Mouse (Mus musculus): ENCODE results near the gene Cds1. TPM values are rescaled to one million over a fixed set of nuclear protein-coding genes. Genes with fewer than 3 reads are reported as not detected.

Cds1 gene
- polyA plus RNA-seq, 1 experiment from 2014 or later = 3.7 TPM

DNA sequence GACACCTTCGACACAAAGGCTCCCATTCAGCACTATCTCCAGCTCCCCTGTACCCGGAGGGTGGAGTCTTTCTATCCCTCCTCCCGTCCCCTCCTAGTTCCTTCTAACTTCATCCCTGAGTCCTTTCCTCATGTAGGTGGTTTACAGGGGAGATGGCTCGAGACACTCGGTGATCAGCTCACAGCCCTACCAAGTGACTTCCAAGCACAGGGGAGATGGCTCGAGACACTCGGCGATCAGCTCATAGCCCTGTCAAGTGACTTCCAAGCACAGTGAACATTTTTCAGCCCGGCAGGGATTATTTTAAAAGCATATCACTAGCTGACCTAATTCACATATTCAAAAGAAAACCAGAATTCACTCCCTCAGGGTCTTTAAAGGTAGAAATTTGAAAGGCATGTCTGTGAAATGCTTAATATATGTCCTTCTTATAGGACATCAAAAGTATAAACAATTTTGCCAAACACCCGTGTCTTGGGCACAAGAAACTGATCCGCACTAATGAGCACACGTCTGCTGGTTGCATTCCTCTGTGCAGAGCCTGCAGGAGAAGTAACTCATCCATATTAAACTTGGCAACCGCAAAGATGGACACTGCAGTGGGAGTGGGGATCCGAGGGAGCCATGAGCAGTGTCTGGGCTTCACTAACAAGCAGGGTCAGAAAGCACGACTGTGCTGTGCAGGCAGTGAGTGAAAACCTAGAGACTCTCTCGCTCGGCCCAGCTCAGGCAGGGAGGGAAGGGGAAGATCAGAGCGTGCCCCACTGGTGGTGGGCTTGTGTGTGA, 97.0 kb downstream of the Cds1 start:
- no peak overlapping the region for H3K4me3 ChIP-seq (replicated peaks)
- H3K9me3 ChIP-seq = no peaks in the 10 kb centered on the region
- H3K27me3 ChIP-seq = no peaks in the 10 kb centered on the region
- 89% methylated on average over 18 of the region's 18 CpGs for WGBS
- H3K27ac ChIP-seq = no peak overlapping the region
- no peak overlapping the region for H3K9ac ChIP-seq (replicated peaks)
- ATAC-seq = no peak
- no peak overlapping the region for H3K4me2 ChIP-seq (replicated peaks)
- no peaks in the 10 kb centered on the region for H3K4me1 ChIP-seq (replicated peaks)
- peaks cover 91% of the 10 kb centered on the region for H3K36me3 ChIP-seq

GRCm38 (mm10) chr5:101862651-101863050, 97.7 kb downstream of the Cds1 start:
- Histone ChIP-seq H3K4me3 (replicated peaks) (no peak overlapping the region), H3K27ac (no peak overlapping the region), H3K9me3 (no peaks in the 10 kb centered on the region), H3K36me3 (peaks cover 90% of the 10 kb centered on the region), H3K27me3 (no peaks in the 10 kb centered on the region), H3K4me1 (replicated peaks) (no peaks in the 10 kb centered on the region), H3K4me2 (replicated peaks) (no peak overlapping the region), H3K9ac (replicated peaks) (no peak overlapping the region)
- no peak for ATAC-seq
- WGBS = 86% methylated on average over 8 of the region's 8 CpGs

DNA sequence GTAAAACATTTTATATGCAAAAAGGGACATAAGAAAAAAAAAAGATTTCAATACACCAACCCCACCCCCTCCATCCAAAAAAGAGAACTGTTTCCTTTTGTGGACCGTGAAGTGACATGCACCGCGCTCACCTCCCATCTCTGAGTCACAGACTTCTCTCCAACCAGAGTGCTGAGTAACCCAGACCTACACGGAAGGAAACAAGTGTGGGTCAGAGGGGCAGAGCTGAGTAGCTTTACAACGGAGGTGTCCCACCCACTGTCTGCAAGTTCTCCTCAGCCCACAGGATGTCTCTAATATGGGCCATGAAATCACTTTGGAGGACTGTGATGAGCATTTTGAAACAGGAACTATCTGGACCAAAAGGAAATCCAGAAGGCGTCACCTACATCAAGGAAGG, 99.0 kb downstream of the Cds1 start:
- no peak for ATAC-seq
- 92% methylated on average over 6 of the region's 6 CpGs for WGBS
- Histone ChIP-seq H3K4me1 (replicated peaks) (no peaks in the 10 kb centered on the region), H3K4me3 (replicated peaks) (no peak overlapping the region), H3K4me2 (replicated peaks) (no peak overlapping the region), H3K27me3 (no peaks in the 10 kb centered on the region), H3K9me3 (no peaks in the 10 kb centered on the region), H3K36me3 (peaks cover 90% of the 10 kb centered on the region), H3K27ac (no peak overlapping the region), H3K9ac (replicated peaks) (no peak overlapping the region)

DNA sequence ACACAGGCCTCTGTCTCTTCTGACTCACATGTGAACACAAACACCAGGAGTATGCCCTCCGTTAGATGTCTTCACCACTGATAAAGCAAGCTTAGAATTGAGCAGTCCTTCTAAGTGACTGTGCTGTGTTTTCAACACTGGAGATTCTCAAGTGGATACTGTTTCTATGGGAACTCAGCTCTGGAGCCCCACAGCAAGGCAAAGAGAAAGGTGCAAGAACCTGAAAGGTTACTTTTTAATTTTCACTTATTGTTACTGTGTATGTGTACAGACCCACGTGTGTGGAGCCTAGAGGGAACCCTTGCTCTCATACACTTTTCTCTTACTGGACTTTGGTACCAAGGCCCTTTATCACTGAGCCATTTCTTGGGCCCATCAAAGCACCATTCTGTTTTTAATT, 101.8 kb downstream of the Cds1 start:
- Histone ChIP-seq H3K4me2 (replicated peaks) (no peak overlapping the region), H3K36me3 (peaks cover 94% of the 10 kb centered on the region), H3K27me3 (no peaks in the 10 kb centered on the region), H3K4me3 (replicated peaks) (no peak overlapping the region), H3K27ac (no peak overlapping the region), H3K9ac (replicated peaks) (no peak overlapping the region), H3K9me3 (no peaks in the 10 kb centered on the region), H3K4me1 (replicated peaks) (no peaks in the 10 kb centered on the region)
- ATAC-seq = no peak
- WGBS = 85% methylated on average over 2 of the region's 2 CpGs

Other genes starting within 250 kb of the Cds1 start
- 2.2 and 3.5 TPM in 2 replicates for gene Nkx6-1, start 100.1 kb upstream of the Cds1 start, polyA plus RNA-seq (2015; fragmentation: Nextera tagmentation; extraction: Ambion mirVana)